Mouse (Mus musculus) lung, postnatal 0 days (tissue): ENCODE measurements around the gene Pard3. TPM values are rescaled to one million over a fixed set of nuclear protein-coding genes. Genes with fewer than 3 reads are reported as not detected.

Experiments used
- ATAC-seq: fragments of 200-750 bp; cut with Nextera tagmentation; 2 replicates; pipeline ENCODE4 v1.8.0; 2017; ENCODE audit warnings: moderate library complexity
- DNase-seq: peaks from one replicate; pipeline ENCODE4 v3.0.0-alpha.2; 2016; ENCODE audit warnings: low spot score
- H3K27ac ChIP-seq: fragments of 300-500 bp; sonication (generic); 2 replicates; pipeline ENCODE4 v1.5.1; 2014; ENCODE audit warnings: antibody characterized with exemption, mild to moderate bottlenecking, low read length, mixed read lengths
- H3K27me3 ChIP-seq: fragments of 300-500 bp; sonication (generic); replicated peaks from 2 replicates; pipeline ENCODE4 v1.6.1; 2014; ENCODE audit warnings: low read length, mixed read lengths; ENCODE audit not compliant: insufficient read depth
- H3K36me3 ChIP-seq: fragments of 300-500 bp; sonication (generic); 2 replicates; pipeline ENCODE4 v1.6.1; 2014; ENCODE audit warnings: low read length, mixed read lengths; ENCODE audit not compliant: insufficient read depth
- H3K4me1 ChIP-seq: fragments of 300-500 bp; sonication (generic); 2 replicates; pipeline ENCODE4 v1.6.1; 2014; ENCODE audit warnings: antibody characterized with exemption, low read depth, low read length, mixed read lengths; ENCODE audit not compliant: insufficient read depth
- H3K4me2 ChIP-seq: fragments of 300-500 bp; sonication (generic); replicated peaks from 2 replicates; pipeline ENCODE4 v1.6.1; 2014; ENCODE audit warnings: low read depth, mild to moderate bottlenecking, low read length, moderate library complexity, mixed read lengths
- H3K4me3 ChIP-seq: fragments of 300-500 bp; sonication (generic); 2 replicates; pipeline ENCODE4 v1.5.1; 2014; ENCODE audit warnings: low read depth, low read length
- H3K9ac ChIP-seq: fragments of 300-500 bp; sonication (generic); replicated peaks from 2 replicates; pipeline ENCODE4 v1.6.1; 2014; ENCODE audit warnings: low read depth, mild to moderate bottlenecking
- H3K9me3 ChIP-seq: fragments of 300-500 bp; sonication (generic); 2 replicates; pipeline ENCODE4 v1.6.1; 2016; ENCODE audit warnings: low read length, mixed read lengths
- CTCF ChIP-seq: IDR thresholded peaks from 2 replicates; pipeline ENCODE4 v1.5.1; 2016; ENCODE audit warnings: antibody characterized with exemption, mild to moderate bottlenecking
- EP300 ChIP-seq: IDR thresholded peaks from 2 replicates; pipeline ENCODE4 v1.6.1; 2016; ENCODE audit warnings: antibody characterized with exemption, mild to moderate bottlenecking, control low read depth
- WGBS: fragments of 180-500 bp; shearing (Covaris S2); extraction: QIAGEN DNeasy Blood & Tissue Kit; methylation state at CpG from one replicate; pipeline ENCODE4 v1.1.7; 2014; 5-methylcytosine and 5-hydroxymethylcytosine counted together
- polyA plus RNA-seq: library from polyadenylated mRNA; unstranded; fragments of >200 nt; fragmentation: Nextera tagmentation; extraction: Ambion mirVana; gene quantifications from 2 replicates; pipeline ENCODE4 v1.2.1, GENCODE M21; 2015

Pard3 gene
- polyA plus RNA-seq, 1 experiment from 2014 or later: 13.2 TPM

GRCm38 (mm10) chr8:127309363-127309762 lies 245.7 kb downstream of the Pard3 start:
- H3K4me3 ChIP-seq: no peak overlapping the region
- no peaks in the 10 kb centered on the region for H3K27me3 ChIP-seq
- TF ChIP-seq EP300: no peak
- TF ChIP-seq CTCF: no peak
- H3K36me3 ChIP-seq: no peaks in the 10 kb centered on the region
- ATAC-seq (no peak; the same call in 1 of the 2 replicates), DNase-seq (peak; percentile 26)
- no peak overlapping the region for H3K9ac ChIP-seq
- WGBS: 73% methylated on average over 1 of the region's 1 CpGs
- H3K27ac ChIP-seq: no peak overlapping the region
- H3K4me1 ChIP-seq: no peaks in the 10 kb centered on the region
- H3K9me3 ChIP-seq: no peaks in the 10 kb centered on the region
- H3K4me2 ChIP-seq: no peak overlapping the region

- H3K4me1 ChIP-seq: no peaks in the 10 kb centered on the region; the same call in 1 of the 2 replicates
- 0% methylated on average over 1 of the region's 1 CpGs for WGBS
- TF ChIP-seq EP300 (no peak), CTCF (no peak)
- no peak overlapping the region for H3K27ac ChIP-seq
- no peaks in the 10 kb centered on the region for H3K9me3 ChIP-seq
- H3K27me3 ChIP-seq: no peaks in the 10 kb centered on the region
- no peaks in the 10 kb centered on the region for H3K36me3 ChIP-seq
- ATAC-seq (no peak), DNase-seq (no peak)
- no peak overlapping the region for H3K4me3 ChIP-seq
- no peak overlapping the region for H3K4me2 ChIP-seq
- H3K9ac ChIP-seq: no peak overlapping the region
These were observed 252.1 kb downstream of the Pard3 start for GRCm38 (mm10) chr8:127315811-127316210.

- TF ChIP-seq EP300: no peak
- no peak for TF ChIP-seq CTCF
- ATAC-seq: no peak
- H3K4me1 ChIP-seq: no peaks in the 10 kb centered on the region; the same call in 1 of the 2 replicates
- no peaks in the 10 kb centered on the region for H3K36me3 ChIP-seq
- H3K27ac ChIP-seq: no peak overlapping the region
- no peaks in the 10 kb centered on the region for H3K27me3 ChIP-seq
- no peak overlapping the region for H3K9ac ChIP-seq
- no peak overlapping the region for H3K4me3 ChIP-seq
- H3K9me3 ChIP-seq: no peaks in the 10 kb centered on the region
- no peak overlapping the region for H3K4me2 ChIP-seq
- no peak for DNase-seq
- 66% methylated on average over 1 of the region's 1 CpGs for WGBS
These were observed 254.2 kb downstream of the Pard3 start for GRCm38 (mm10) chr8:127317914-127318313.

DNA sequence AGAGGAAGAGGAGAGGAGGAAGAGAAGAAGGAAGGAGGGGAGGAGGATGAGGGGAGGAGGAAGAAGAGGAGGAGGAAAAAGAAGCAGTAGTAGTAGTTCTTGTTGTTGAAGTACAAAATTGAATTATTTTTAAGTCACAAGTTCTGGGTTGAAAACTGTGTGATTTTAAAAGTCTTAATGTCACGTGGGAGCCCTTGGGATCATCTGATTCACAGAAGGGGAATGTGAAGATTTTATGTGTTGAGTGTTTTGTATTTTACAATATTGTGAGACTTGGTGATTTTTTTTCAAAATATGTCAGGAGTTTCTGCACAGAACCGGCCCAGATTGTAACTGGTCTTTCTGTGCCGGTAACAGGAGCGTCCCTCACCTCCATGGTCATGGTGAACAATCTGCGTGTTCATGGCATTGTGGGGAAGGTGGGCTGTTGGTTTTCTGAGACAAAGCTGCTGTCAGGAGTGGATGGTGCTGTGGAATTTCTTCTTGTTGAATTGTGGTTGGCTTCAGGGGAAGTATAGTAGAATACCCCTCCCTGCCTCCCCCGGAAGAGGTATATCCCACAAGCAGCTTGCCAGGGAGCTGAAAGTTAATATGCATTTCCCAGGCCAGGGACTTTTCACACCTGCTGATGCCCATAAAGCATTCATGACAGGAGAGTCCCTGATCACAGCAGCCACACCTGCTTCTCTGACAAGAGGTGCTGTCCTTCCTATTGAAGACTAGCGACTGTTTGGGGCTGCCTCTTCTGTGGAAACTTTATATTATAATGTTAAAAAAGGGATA lies 254.9 kb downstream of the Pard3 start:
- Histone ChIP-seq H3K27me3 (no peaks in the 10 kb centered on the region), H3K4me3 (no peak overlapping the region), H3K9ac (no peak overlapping the region), H3K4me2 (no peak overlapping the region), H3K9me3 (no peaks in the 10 kb centered on the region), H3K27ac (no peak overlapping the region), H3K4me1 (no peaks in the 10 kb centered on the region; the same call in 1 of the 2 replicates), H3K36me3 (no peaks in the 10 kb centered on the region)
- 83% methylated on average over 7 of the region's 7 CpGs for WGBS
- no peak for TF ChIP-seq EP300
- TF ChIP-seq CTCF: no peak
- DNase-seq (no peak), ATAC-seq (no peak)

- Histone ChIP-seq H3K9ac (no peak overlapping the region), H3K36me3 (no peaks in the 10 kb centered on the region), H3K4me1 (no peaks in the 10 kb centered on the region; the same call in 1 of the 2 replicates), H3K9me3 (no peaks in the 10 kb centered on the region), H3K4me3 (no peak overlapping the region), H3K4me2 (no peak overlapping the region), H3K27ac (no peak overlapping the region), H3K27me3 (no peaks in the 10 kb centered on the region)
- DNase-seq (no peak), ATAC-seq (no peak)
- TF ChIP-seq EP300: no peak
- TF ChIP-seq CTCF: no peak
- 85% methylated on average over 5 of the region's 5 CpGs for WGBS
These were observed 257.2 kb downstream of the Pard3 start for GRCm38 (mm10) chr8:127320930-127321329.

- Histone ChIP-seq H3K4me1 (no peaks in the 10 kb centered on the region), H3K4me2 (no peak overlapping the region), H3K36me3 (no peaks in the 10 kb centered on the region), H3K9me3 (no peaks in the 10 kb centered on the region), H3K4me3 (no peak overlapping the region), H3K27ac (no peak overlapping the region), H3K27me3 (no peaks in the 10 kb centered on the region), H3K9ac (no peak overlapping the region)
- DNase-seq: no peak
- TF ChIP-seq CTCF (no peak), EP300 (no peak)
- no peak for ATAC-seq
- 88% methylated on average over 10 of the region's 10 CpGs for WGBS
These were observed 260.1 kb downstream of the Pard3 start for GRCm38 (mm10) chr8:127323583-127324360.
